Mouse (Mus musculus): Measurements from ENCODE around the gene Hmga2. TPM values are rescaled to one million over a fixed set of nuclear protein-coding genes. Genes with fewer than 3 reads are reported as not detected.

Gene Hmga2
- total RNA-seq, 2 experiments from 2014 or later, result 0.38 TPM; not detected in 1

Other genes with a start within 250 kb of the Hmga2 start
- 21.3 and 27.7 TPM in 2 replicates for gene Llph, start 249.4 kb downstream of the Hmga2 start, total RNA-seq (2015; ENCODE audit: low replicate concordance)
- gene Llph, start 249.4 kb downstream of the Hmga2 start, total RNA-seq (2017; ENCODE audit: low replicate concordance), result 10.3 and 23.2 TPM in 2 replicates